Mouse (Mus musculus) cortical plate, adult 2 months (tissue): ENCODE measurements around the gene Hes7. TPM values are rescaled to one million over a fixed set of nuclear protein-coding genes. Genes with fewer than 3 reads are reported as not detected.
A peak's percentile ranks its signal among the peaks of the same experiment; 100 is the strongest.

Experiments
- H3K27ac ChIP-seq: fragments of 200-500 bp; 2 replicates; pipeline ENCODE4 v1.5.1; 2012; ENCODE audit warnings: low read length, control low read depth, inconsistent platforms; ENCODE audit not compliant: insufficient read depth
- H3K4me1 ChIP-seq: fragments of 200-500 bp; 2 replicates; pipeline ENCODE4 v1.6.1; 2011; ENCODE audit warnings: low read length; ENCODE audit not compliant: control insufficient read depth, insufficient read depth
- H3K4me3 ChIP-seq: fragments of 200-500 bp; 2 replicates; pipeline ENCODE4 v1.5.1; 2011; ENCODE audit warnings: mild to moderate bottlenecking, low read length, control low read depth; ENCODE audit not compliant: insufficient read depth
- CTCF ChIP-seq: fragments of 200-500 bp; IDR thresholded peaks from 2 replicates; pipeline ENCODE4 v1.5.1; 2011; ENCODE audit warnings: mild to moderate bottlenecking, control low read depth, low read length; ENCODE audit not compliant: insufficient read depth; ENCODE audit errors: extremely low read depth
- POLR2A ChIP-seq: fragments of 200-500 bp; IDR thresholded peaks from 2 replicates; pipeline ENCODE4 v1.6.1; 2011; ENCODE audit warnings: mild to moderate bottlenecking, low read length, control low read depth; ENCODE audit not compliant: insufficient read depth; ENCODE audit errors: extremely low read depth
- polyA plus RNA-seq: library from polyadenylated mRNA; depleted of rRNA; stranded (reverse); fragments of >200 nt; gene quantifications from 2 replicates; pipeline ENCODE4 v1.2.3, GENCODE M21; 2012

The Hes7 gene
- polyA plus RNA-seq, 1 experiment, result 0.50 TPM

- Histone ChIP-seq H3K4me3 (peak overlapping the region; percentile 68), H3K4me1 (peaks cover 4% of the 10 kb centered on the region), H3K27ac (peak overlapping the region; percentile 61)
- TF ChIP-seq POLR2A (no peak), CTCF (no peak)
Measured at GRCm38 (mm10) chr11:69100639-69101360, 19.4 kb upstream of the Hes7 start.

DNA sequence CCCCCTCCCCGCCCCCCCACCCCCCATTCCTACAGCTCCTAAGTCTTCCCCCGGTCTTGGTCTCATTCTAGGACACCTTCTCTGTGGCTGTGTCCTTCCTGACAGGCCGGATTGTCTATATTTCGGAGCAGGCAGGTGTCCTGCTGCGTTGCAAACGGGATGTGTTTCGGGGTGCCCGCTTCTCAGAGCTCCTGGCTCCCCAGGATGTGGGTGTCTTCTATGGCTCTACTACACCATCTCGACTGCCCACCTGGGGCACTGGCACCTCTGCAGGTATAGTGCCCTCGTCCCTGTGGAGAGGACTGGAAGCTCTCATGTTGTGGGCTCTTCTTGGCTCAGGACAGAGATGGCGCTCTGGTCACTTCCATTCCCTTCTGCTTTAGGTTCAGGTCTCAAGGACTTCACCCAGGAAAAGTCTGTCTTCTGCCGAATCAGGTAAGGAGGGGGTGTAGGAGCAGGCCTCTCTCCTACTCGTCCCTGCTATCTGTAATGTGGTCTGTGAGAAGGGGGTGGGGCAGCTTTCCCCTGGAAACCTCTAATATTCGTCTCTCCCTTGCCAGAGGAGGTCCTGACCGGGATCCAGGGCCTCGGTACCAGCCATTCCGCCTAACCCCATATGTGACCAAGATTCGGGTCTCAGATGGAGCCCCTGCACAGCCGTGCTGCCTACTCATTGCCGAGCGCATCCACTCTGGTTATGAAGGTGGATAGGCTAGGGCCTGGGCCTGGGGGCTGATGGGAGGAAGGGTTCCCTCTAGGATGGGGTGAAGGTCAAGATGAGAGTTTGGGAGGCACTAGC, 18.4 kb upstream of the Hes7 start:
- TF ChIP-seq CTCF (no peak), POLR2A (no peak)
- H3K4me3 ChIP-seq, result no peak overlapping the region
- H3K27ac ChIP-seq, result no peak overlapping the region
- H3K4me1 ChIP-seq, result peaks cover 4% of the 10 kb centered on the region

DNA sequence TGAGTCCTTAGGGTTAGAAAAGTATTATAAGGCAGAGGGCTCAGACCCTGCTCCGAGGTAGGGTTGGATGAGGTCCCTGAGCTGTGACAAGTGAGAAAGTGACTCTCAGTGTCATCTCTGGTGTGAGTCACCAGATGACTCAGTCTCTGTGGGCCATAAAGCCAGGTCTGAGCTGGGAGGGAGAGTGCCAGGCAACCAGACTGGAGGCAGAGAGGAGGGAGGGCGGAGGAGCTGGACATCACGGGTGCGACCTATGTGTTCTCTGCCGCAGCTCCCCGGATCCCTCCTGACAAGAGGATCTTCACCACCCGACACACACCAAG, 17.8 kb upstream of the Hes7 start:
- peaks cover 4% of the 10 kb centered on the region for H3K4me1 ChIP-seq
- no peak overlapping the region for H3K4me3 ChIP-seq
- H3K27ac ChIP-seq, result no peak overlapping the region
- TF ChIP-seq POLR2A (no peak), CTCF (no peak)

DNA sequence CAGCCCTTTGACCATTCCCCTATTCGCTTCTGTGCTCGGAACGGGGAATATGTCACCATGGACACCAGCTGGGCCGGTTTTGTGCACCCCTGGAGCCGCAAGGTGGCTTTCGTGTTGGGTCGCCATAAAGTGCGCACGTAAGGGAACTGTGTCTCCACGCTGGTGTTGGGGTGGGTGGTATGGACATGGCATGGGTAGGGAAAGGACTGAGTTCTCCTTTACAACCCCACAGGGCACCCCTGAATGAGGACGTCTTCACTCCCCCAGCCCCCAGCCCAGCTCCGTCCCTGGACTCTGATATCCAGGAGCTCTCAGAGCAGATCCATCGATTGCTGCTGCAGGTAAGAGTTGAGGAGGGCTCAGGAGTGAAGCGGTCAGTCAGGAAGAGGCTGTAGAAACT, 17.1 kb upstream of the Hes7 start:
- Histone ChIP-seq H3K4me1 (peaks cover 4% of the 10 kb centered on the region), H3K27ac (no peak overlapping the region), H3K4me3 (no peak overlapping the region)
- no peak for TF ChIP-seq CTCF

- peaks cover 2% of the 10 kb centered on the region; the same call in 1 of the 2 replicates for H3K4me1 ChIP-seq
- TF ChIP-seq POLR2A, result no peak
- TF ChIP-seq CTCF, result no peak
- no peak overlapping the region for H3K27ac ChIP-seq
- H3K4me3 ChIP-seq, result no peak overlapping the region
Measured at GRCm38 (mm10) chr11:69103531-69104435, 16.4 kb upstream of the Hes7 start.

GRCm38 (mm10) chr11:69104487-69104886, 15.7 kb upstream of the Hes7 start:
- Histone ChIP-seq H3K4me3 (no peak overlapping the region), H3K4me1 (peaks cover 2% of the 10 kb centered on the region; the same call in 1 of the 2 replicates), H3K27ac (no peak overlapping the region)
- TF ChIP-seq POLR2A (no peak), CTCF (no peak)

DNA sequence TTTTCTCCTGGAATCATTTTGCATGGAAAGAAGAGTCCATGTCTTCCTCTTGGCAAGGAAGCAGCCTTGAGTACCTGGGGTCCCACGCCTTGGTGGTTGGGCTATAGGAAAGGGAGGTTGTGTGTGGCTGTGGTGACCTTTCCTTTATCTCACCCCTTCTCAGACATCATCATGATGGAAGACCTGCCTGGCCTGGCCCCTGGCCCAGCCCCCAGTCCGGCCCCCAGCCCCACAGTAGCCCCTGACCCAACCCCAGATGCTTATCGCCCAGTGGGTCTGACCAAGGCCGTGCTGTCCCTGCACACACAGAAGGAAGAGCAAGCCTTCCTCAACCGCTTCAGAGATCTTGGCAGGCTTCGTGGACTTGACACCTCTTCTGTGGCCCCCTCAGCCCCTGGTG, 15.0 kb upstream of the Hes7 start:
- Histone ChIP-seq H3K27ac (no peak overlapping the region), H3K4me3 (no peak overlapping the region), H3K4me1 (peaks cover 2% of the 10 kb centered on the region; the same call in 1 of the 2 replicates)
- TF ChIP-seq POLR2A (no peak), CTCF (no peak)

DNA sequence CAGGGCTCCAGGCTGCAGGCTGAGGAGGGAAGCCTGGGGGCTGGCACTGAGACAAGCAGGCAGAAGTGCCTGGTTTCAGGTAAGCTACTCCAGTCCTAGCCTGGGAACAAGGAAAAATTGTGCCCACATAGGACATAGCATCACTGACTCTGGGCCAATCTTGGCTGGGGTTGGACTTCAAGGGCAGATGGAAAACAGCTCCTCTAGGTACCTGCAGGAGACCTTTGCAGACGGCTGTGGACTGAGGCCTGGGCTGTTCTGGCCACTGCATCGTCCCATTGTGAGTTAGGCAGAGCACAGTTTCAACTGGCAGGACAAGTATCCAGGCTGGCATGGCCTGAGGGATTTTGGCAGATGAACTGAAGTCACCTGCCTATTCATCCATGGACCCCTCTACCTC, 14.4 kb upstream of the Hes7 start:
- TF ChIP-seq CTCF (no peak), POLR2A (no peak)
- Histone ChIP-seq H3K27ac (no peak overlapping the region), H3K4me3 (no peak overlapping the region), H3K4me1 (peaks cover under 1% of the 10 kb centered on the region; the same call in 1 of the 2 replicates)

GRCm38 (mm10) chr11:69106299-69106698, 13.9 kb upstream of the Hes7 start:
- Histone ChIP-seq H3K27ac (no peak overlapping the region), H3K4me3 (no peak overlapping the region), H3K4me1 (no peaks in the 10 kb centered on the region)
- TF ChIP-seq CTCF (no peak), POLR2A (no peak)

- no peak overlapping the region for H3K4me3 ChIP-seq
Measured at GRCm38 (mm10) chr11:69106842-69107241, 13.4 kb upstream of the Hes7 start.

More at GRCm38 (mm10) chr11:69106842-69107241, 13.4 kb upstream of the Hes7 start:
- Histone ChIP-seq H3K27ac (no peak overlapping the region), H3K4me1 (no peaks in the 10 kb centered on the region)
- TF ChIP-seq CTCF (no peak), POLR2A (peak; percentile 11; the same call in 1 of the 2 replicates)
